14 mouse cellular contexts compared by ENCODE assay signal in genomic region chr11:96941989-96942590, GRCm38 (mm10). TPM values are rescaled to one million over a fixed set of nuclear protein-coding genes. Genes with fewer than 3 reads are reported as not detected.
DNase-seq lines count a peak whose midpoint lies in the region; ATAC-seq and TF ChIP-seq lines count a peak whose summit lies in the region.
"Had no signal": no experiment of that assay in that cellular context is flagged by ENCODE, and none has a peak within 500 bp of the region (broad histone marks: within the 10 kb centered on the region; RNA-seq: fewer than 3 reads in every experiment).

No protein-coding gene starts in this region.

- intact Hi-C loops in heart, adult 2 months (cut with DNase I), result no loop called here

- H3K4me3 ChIP-seq in heart, embryonic 13.5 days, result peak overlapping the region; percentile 60
- no peak overlapping the region for H3K4me3 ChIP-seq in heart, adult 2 months
- H3K4me3 ChIP-seq in liver, adult 2 months (ENCODE audit: insufficient read depth, low read depth, low read length), result no peak overlapping the region
- H3K4me3 ChIP-seq: midbrain, embryonic 13.5 days had no signal

- H3K79me2 ChIP-seq in heart, adult 2 months (replicated peaks; ENCODE audit: control insufficient read depth, insufficient read depth, low read length), result no peaks in the 10 kb centered on the region
- H3K79me2 ChIP-seq in liver, adult 2 months (ENCODE audit: control insufficient read depth, insufficient read depth, low read length), result no peaks in the 10 kb centered on the region

- peak overlapping the region; percentile 85 for H3K4me2 ChIP-seq in heart, embryonic 13.5 days
- H3K4me2 ChIP-seq: midbrain, embryonic 13.5 days had no signal

- no peak for TF ChIP-seq CTCF in heart, adult 2 months (IDR thresholded peaks at IDR 0.05)
- no peak for TF ChIP-seq CTCF in liver, adult 2 months (IDR thresholded peaks at IDR 0.05; ENCODE audit: low read depth, low read length)

- no peak for TF ChIP-seq POLR2A in heart, adult 2 months (IDR thresholded peaks at IDR 0.05; ENCODE audit: insufficient read depth, low read depth, low read length)
- TF ChIP-seq POLR2A in liver, adult 2 months (IDR thresholded peaks at IDR 0.05; ENCODE audit: extremely low read depth, insufficient read depth, low read length), result no peak

- H3K36me3 ChIP-seq in heart, embryonic 13.5 days, result peaks cover 12% of the 10 kb centered on the region
- H3K36me3 ChIP-seq in heart, adult 2 months (ENCODE audit: control insufficient read depth, insufficient read depth, low read length), result no peaks in the 10 kb centered on the region
- H3K36me3 ChIP-seq in liver, adult 2 months (ENCODE audit: control insufficient read depth, insufficient read depth, low read length), result peaks cover 19% of the 10 kb centered on the region
- H3K36me3 ChIP-seq: midbrain, embryonic 13.5 days had no signal

- no peak for TF ChIP-seq EP300 in heart, adult 2 months (IDR thresholded peaks at IDR 0.05; ENCODE audit: insufficient read depth, low read depth, low read length)

- no peaks in the 10 kb centered on the region for H3K9me3 ChIP-seq in heart, embryonic 13.5 days
- H3K9me3 ChIP-seq: midbrain, embryonic 13.5 days had no signal

- WGBS in heart, embryonic 13.5 days, result 73% methylated on average over 6 of the region's 6 CpGs
- WGBS in heart, adult 2 months, result 86% methylated on average over 6 of the region's 6 CpGs
- 49% methylated on average over 6 of the region's 6 CpGs for WGBS in liver, adult 2 months

- H3K9ac ChIP-seq in heart, embryonic 13.5 days, result no peak overlapping the region; the same call in 1 of the 2 replicates
- H3K9ac ChIP-seq in heart, adult 2 months (ENCODE audit: low read depth, low read length), result no peak overlapping the region
- H3K9ac ChIP-seq in liver, adult 2 months (ENCODE audit: low read depth, low read length), result no peak overlapping the region
- H3K9ac ChIP-seq: midbrain, embryonic 13.5 days had no signal

- no peak for DNase-seq in heart, adult 2 months
- DNase-seq in c-Kit-positive CD71-positive TER-119-positive erythroid progenitor cells, embryonic 14.5 days (ENCODE audit: low spot score), result peak; percentile 75
- no peak for DNase-seq in liver, adult 2 months (ENCODE audit: extremely low read depth, low read depth, low spot score)
- no peak for DNase-seq in layer of hippocampus, postnatal 10 days (ENCODE audit: low spot score in 2 of 2)
- DNase-seq in layer of hippocampus, adult 8-10 months (ENCODE audit: low spot score in 2 of 2), result no peak
- no peak for DNase-seq in layer of hippocampus, adult 18-20 months (ENCODE audit: low spot score in 2 of 2)
- DNase-seq: adrenal gland, adult 2 months; B cell, adult 2 months; cerebellum, adult 8-10 months; heart, postnatal 36 days; lung, postnatal 36 days had no signal

- no peak for ATAC-seq in heart, embryonic 13.5 days (ENCODE audit: extremely low read depth, insufficient number of reproducible peaks, low FRiP score, low TSS enrichment)
- ATAC-seq in megakaryocyte-erythroid progenitor cell, adult 5-6 weeks (replicated peaks; ENCODE audit: low FRiP score, low TSS enrichment, poor library complexity, severe bottlenecking), result peak; percentile 51
- ATAC-seq: midbrain, embryonic 13.5 days had no signal

- H3K4me1 ChIP-seq in heart, embryonic 13.5 days, result peaks cover 25% of the 10 kb centered on the region
- peaks cover 2% of the 10 kb centered on the region; the same call in 1 of the 2 replicates for H3K4me1 ChIP-seq in heart, adult 2 months (ENCODE audit: control insufficient read depth, insufficient read depth, low read length)
- peaks cover 33% of the 10 kb centered on the region for H3K4me1 ChIP-seq in liver, adult 2 months (ENCODE audit: control insufficient read depth, insufficient read depth, low read length)

- no peaks in the 10 kb centered on the region for H3K27me3 ChIP-seq in heart, embryonic 13.5 days (replicated peaks)
- no peaks in the 10 kb centered on the region for H3K27me3 ChIP-seq in heart, adult 2 months (ENCODE audit: control insufficient read depth, insufficient read depth, low read length)
- H3K27me3 ChIP-seq in liver, adult 2 months (ENCODE audit: control insufficient read depth, insufficient read depth, low read length), result no peaks in the 10 kb centered on the region

- peak overlapping the region; percentile 17; the same call in 1 of the 2 replicates for H3K27ac ChIP-seq in heart, embryonic 13.5 days (replicated peaks)
- no peak overlapping the region for H3K27ac ChIP-seq in heart, adult 2 months
- 0 out of 2 replicates have a peak overlapping the region, but pooled peaks have one; percentile 28 for H3K27ac ChIP-seq in liver, adult 2 months (replicated peaks; ENCODE audit: insufficient read depth, low read depth, low read length)
- H3K27ac ChIP-seq: midbrain, embryonic 13.5 days had no signal

RNA-seq across cellular contexts. Expression of gene Pnpo, which starts 1.7 kb away (rescaled TPM):
- polyA plus RNA-seq in heart, embryonic 13.5 days (2015; fragmentation: Nextera tagmentation; extraction: Ambion mirVana), result 53.3 and 55.6 TPM in 2 replicates
- total RNA-seq in heart, adult 2 months (2021), result 10 to 100 TPM; 12.9 to 13.0 TPM
- polyA plus RNA-seq in heart, adult 2 months (2012; rRNA removed), result 21.3 and 22.0 TPM in 2 replicates
- total RNA-seq in liver, adult 2 months (2014; rRNA removed), result 113 and 126 TPM in 2 replicates
- polyA plus RNA-seq in liver, adult 2 months (2012; rRNA removed), result 170 and 175 TPM in 2 replicates
- 13.7 and 18.5 TPM in 2 replicates for total RNA-seq in megakaryocyte-erythroid progenitor cell, adult 5-6 weeks (2014; fragmentation: Nextera tagmentation)
- 25.9 and 29.0 TPM in 2 replicates for total RNA-seq in megakaryocyte-erythroid progenitor cell, adult 5-6 weeks (2017)
- total RNA-seq in layer of hippocampus, postnatal 10 days (2021), result 10 to 100 TPM; 28.0 to 28.8 TPM
- total RNA-seq in layer of hippocampus, adult 8-10 months (2022), result 10 to 100 TPM; 38.1 to 41.5 (median 39.6) TPM
- total RNA-seq in layer of hippocampus, adult 18-20 months (2021), result 10 to 100 TPM; 34.2 to 35.0 TPM

RNA-seq across cellular contexts. Expression of gene Prr15l, which starts 14.2 kb away (rescaled TPM):
- 0.79 and 1.0 TPM in 2 replicates for polyA plus RNA-seq in heart, embryonic 13.5 days (2015; fragmentation: Nextera tagmentation; extraction: Ambion mirVana)
- total RNA-seq in heart, adult 2 months (2021), result 1 to 10 TPM in 1 of 2 experiments, under 1 TPM in 1; 0.93 to 2.1 TPM
- polyA plus RNA-seq in heart, adult 2 months (2012; rRNA removed), result 0.70 and 2.5 TPM in 2 replicates
- 0.34 and 0.46 TPM in 2 replicates for total RNA-seq in liver, adult 2 months (2014; rRNA removed)
- 0.60 and 0.64 TPM in 2 replicates for polyA plus RNA-seq in liver, adult 2 months (2012; rRNA removed)
- total RNA-seq in megakaryocyte-erythroid progenitor cell, adult 5-6 weeks (2014; fragmentation: Nextera tagmentation), result not detected in 2 replicates
- total RNA-seq in megakaryocyte-erythroid progenitor cell, adult 5-6 weeks (2017), result not detected in 2 replicates
- total RNA-seq in layer of hippocampus, postnatal 10 days (2021), result not detected
- not detected for total RNA-seq in layer of hippocampus, adult 8-10 months (2022)
- not detected for total RNA-seq in layer of hippocampus, adult 18-20 months (2021)
- polyA plus RNA-seq: adrenal gland, adult 2 months; midbrain, embryonic 13.5 days had no signal

RNA-seq across cellular contexts. Expression of gene Cdk5rap3, which starts 25.8 kb away (rescaled TPM):
- polyA plus RNA-seq in heart, embryonic 13.5 days (2015; fragmentation: Nextera tagmentation; extraction: Ambion mirVana), result 50.4 and 52.4 TPM in 2 replicates
- 10 to 100 TPM; 17.4 to 25.2 TPM for total RNA-seq in heart, adult 2 months (2021)
- 13.8 and 17.5 TPM in 2 replicates for polyA plus RNA-seq in heart, adult 2 months (2012; rRNA removed)
- 44.1 and 52.2 TPM in 2 replicates for total RNA-seq in liver, adult 2 months (2014; rRNA removed)
- 36.6 and 50.5 TPM in 2 replicates for polyA plus RNA-seq in liver, adult 2 months (2012; rRNA removed)
- 31.9 and 56.8 TPM in 2 replicates for total RNA-seq in megakaryocyte-erythroid progenitor cell, adult 5-6 weeks (2014; fragmentation: Nextera tagmentation)
- total RNA-seq in megakaryocyte-erythroid progenitor cell, adult 5-6 weeks (2017), result 18.3 and 54.6 TPM in 2 replicates
- total RNA-seq in layer of hippocampus, postnatal 10 days (2021), result 10 to 100 TPM; 53.4 to 59.6 TPM
- total RNA-seq in layer of hippocampus, adult 8-10 months (2022), result 10 to 100 TPM; 33.9 to 49.1 (median 44.8) TPM
- 10 to 100 TPM; 34.9 to 35.3 TPM for total RNA-seq in layer of hippocampus, adult 18-20 months (2021)

RNA-seq across cellular contexts. Expression of gene Sp2, which starts 40.7 kb away (rescaled TPM):
- polyA plus RNA-seq in heart, embryonic 13.5 days (2015; fragmentation: Nextera tagmentation; extraction: Ambion mirVana), result 15.8 and 17.8 TPM in 2 replicates
- total RNA-seq in heart, adult 2 months (2021), result 10 to 100 TPM; 10.4 to 12.4 TPM
- polyA plus RNA-seq in heart, adult 2 months (2012; rRNA removed), result 10.3 and 12.3 TPM in 2 replicates
- total RNA-seq in liver, adult 2 months (2014; rRNA removed), result 0.28 and 0.54 TPM in 2 replicates
- 3.4 and 3.8 TPM in 2 replicates for polyA plus RNA-seq in liver, adult 2 months (2012; rRNA removed)
- total RNA-seq in megakaryocyte-erythroid progenitor cell, adult 5-6 weeks (2014; fragmentation: Nextera tagmentation), result 15.5 and 16.1 TPM in 2 replicates
- 2.4 and 4.8 TPM in 2 replicates for total RNA-seq in megakaryocyte-erythroid progenitor cell, adult 5-6 weeks (2017)
- 10 to 100 TPM; 11.5 to 12.0 TPM for total RNA-seq in layer of hippocampus, postnatal 10 days (2021)
- total RNA-seq in layer of hippocampus, adult 8-10 months (2022), result 10 to 100 TPM in 3 of 4 experiments, 1 to 10 TPM in 1; 9.6 to 14.2 (median 11.8) TPM
- 10 to 100 TPM; 13.0 to 13.4 TPM for total RNA-seq in layer of hippocampus, adult 18-20 months (2021)
